Comparison of ENCODE assay signal across 7 mouse cellular contexts in genomic region chr16:78376745-78377570, GRCm38 (mm10). TPM values are rescaled to one million over a fixed set of nuclear protein-coding genes. Genes with fewer than 3 reads are reported as not detected.
A peak's percentile ranks its signal among the peaks of the same experiment; 100 is the strongest.
DNase-seq lines count a peak whose midpoint lies in the region; ATAC-seq and TF ChIP-seq lines count a peak whose summit lies in the region.

Gene Btg3, minus strand, starts transcription at chr16:78377192.

- H3K27ac ChIP-seq in embryonic facial prominence, embryonic 14.5 days (replicated peaks; ENCODE audit: low read depth, low read length), result peak within 1 kb of the TSS; percentile 80
- peak within 1 kb of the TSS; percentile 85 for H3K27ac ChIP-seq in heart, adult 2 months
- peak within 1 kb of the TSS; percentile 81 for H3K27ac ChIP-seq in limb, embryonic 13.5 days
- peak within 1 kb of the TSS; percentile 55 for H3K27ac ChIP-seq in midbrain, embryonic 16.5 days (ENCODE audit: low read length)

- intact Hi-C loops in heart, adult 2 months (cut with DNase I), result loop anchor here (5.0 kb wide), 2 partner anchors 50 to 200 kb away; partner anchors contain the start of gene D16Ertd472e

- no peaks in the 10 kb centered on the region for H3K9me3 ChIP-seq in embryonic facial prominence, embryonic 14.5 days (ENCODE audit: control insufficient read depth, low read length)
- H3K9me3 ChIP-seq in limb, embryonic 13.5 days, result no peaks in the 10 kb centered on the region
- H3K9me3 ChIP-seq in midbrain, embryonic 16.5 days (replicated peaks; ENCODE audit: control insufficient read depth, low read length, poor library complexity, severe bottlenecking), result no peaks in the 10 kb centered on the region

- no peak for TF ChIP-seq CTCF in heart, adult 2 months (IDR thresholded peaks at IDR 0.05)

- peaks cover 11% of the 10 kb centered on the region for H3K36me3 ChIP-seq in embryonic facial prominence, embryonic 14.5 days (ENCODE audit: control insufficient read depth, insufficient read depth, low read length)
- peaks cover 6% of the 10 kb centered on the region for H3K36me3 ChIP-seq in heart, adult 2 months (ENCODE audit: control insufficient read depth, insufficient read depth, low read length)
- H3K36me3 ChIP-seq in limb, embryonic 13.5 days, result peaks cover 10% of the 10 kb centered on the region
- H3K36me3 ChIP-seq in midbrain, embryonic 16.5 days (ENCODE audit: control insufficient read depth, insufficient read depth, low read length), result no peaks in the 10 kb centered on the region

- TF ChIP-seq POLR2A in heart, adult 2 months (IDR thresholded peaks at IDR 0.05; ENCODE audit: insufficient read depth, low read depth, low read length), result no peak

- H3K4me3 ChIP-seq in embryonic facial prominence, embryonic 14.5 days (ENCODE audit: low read depth, low read length), result peak within 1 kb of the TSS; percentile 90
- H3K4me3 ChIP-seq in heart, adult 2 months, result peak within 1 kb of the TSS; percentile 81
- H3K4me3 ChIP-seq in limb, embryonic 13.5 days, result peak within 1 kb of the TSS; percentile 92
- peak within 1 kb of the TSS; percentile 79 for H3K4me3 ChIP-seq in midbrain, embryonic 16.5 days (ENCODE audit: low read depth, low read length)

- H3K79me2 ChIP-seq in heart, adult 2 months (replicated peaks; ENCODE audit: control insufficient read depth, insufficient read depth, low read length), result no peaks in the 10 kb centered on the region

- ATAC-seq in embryonic facial prominence, embryonic 14.5 days (ENCODE audit: low read depth), result peak; percentile 97
- peak; percentile 97 for ATAC-seq in limb, embryonic 13.5 days (ENCODE audit: low FRiP score, low read depth)
- peak; percentile 96 for ATAC-seq in midbrain, embryonic 16.5 days

- DNase-seq in adrenal gland, postnatal 4 days (ENCODE audit: low spot score in 2 of 2), result peak; percentile 76
- DNase-seq in embryonic facial prominence, embryonic 14.5 days (ENCODE audit: low spot score), result peak; percentile 97
- peak; percentile 91 to 93 for DNase-seq in heart, adult 2 months
- DNase-seq in kidney, adult 8-10 months, result peak; percentile 79 to 81
- DNase-seq in spleen, postnatal 10 days (ENCODE audit: low spot score in 2 of 2), result peak; percentile 79 to 92

- peak within 1 kb of the TSS; percentile 98 for H3K9ac ChIP-seq in embryonic facial prominence, embryonic 14.5 days (ENCODE audit: low read depth, low read length)
- H3K9ac ChIP-seq in heart, adult 2 months (ENCODE audit: low read depth, low read length), result peak within 1 kb of the TSS; percentile 100
- H3K9ac ChIP-seq in limb, embryonic 13.5 days, result peak within 1 kb of the TSS; percentile 95
- peak within 1 kb of the TSS; percentile 79 for H3K9ac ChIP-seq in midbrain, embryonic 16.5 days (ENCODE audit: low read depth, low read length)

- WGBS in embryonic facial prominence, embryonic 14.5 days, result 5% methylated on average over 20 of the region's 57 CpGs
- WGBS in heart, adult 2 months, result 5% methylated on average over 47 of the region's 57 CpGs
- WGBS in limb, embryonic 13.5 days, result 5% methylated on average over 33 of the region's 57 CpGs
- 2% methylated on average over 39 of the region's 57 CpGs for WGBS in midbrain, embryonic 16.5 days

- H3K4me2 ChIP-seq in embryonic facial prominence, embryonic 14.5 days (ENCODE audit: low read depth, low read length), result peak within 1 kb of the TSS; percentile 59
- peak within 1 kb of the TSS; percentile 76 for H3K4me2 ChIP-seq in limb, embryonic 13.5 days (replicated peaks)
- H3K4me2 ChIP-seq in midbrain, embryonic 16.5 days (ENCODE audit: low read length), result peak within 1 kb of the TSS; percentile 73

- H3K27me3 ChIP-seq in embryonic facial prominence, embryonic 14.5 days (replicated peaks; ENCODE audit: control insufficient read depth, insufficient read depth, low read length), result no peaks in the 10 kb centered on the region
- H3K27me3 ChIP-seq in heart, adult 2 months (ENCODE audit: control insufficient read depth, insufficient read depth, low read length), result no peaks in the 10 kb centered on the region
- no peaks in the 10 kb centered on the region for H3K27me3 ChIP-seq in limb, embryonic 13.5 days
- no peaks in the 10 kb centered on the region for H3K27me3 ChIP-seq in midbrain, embryonic 16.5 days (ENCODE audit: control insufficient read depth, insufficient read depth, low read depth, low read length)

- peaks cover 14% of the 10 kb centered on the region for H3K4me1 ChIP-seq in embryonic facial prominence, embryonic 14.5 days (ENCODE audit: control insufficient read depth, insufficient read depth, low read length)
- H3K4me1 ChIP-seq in heart, adult 2 months (ENCODE audit: control insufficient read depth, insufficient read depth, low read length), result peaks cover 1% of the 10 kb centered on the region
- peaks cover 19% of the 10 kb centered on the region for H3K4me1 ChIP-seq in limb, embryonic 13.5 days
- H3K4me1 ChIP-seq in midbrain, embryonic 16.5 days (ENCODE audit: control insufficient read depth, insufficient read depth, low read length), result peaks cover 5% of the 10 kb centered on the region

- TF ChIP-seq EP300 in heart, adult 2 months (IDR thresholded peaks at IDR 0.05; ENCODE audit: insufficient read depth, low read depth, low read length), result no peak

RNA-seq across cellular contexts. Expression of gene Btg3, which starts in this region (rescaled TPM):
- 10 to 100 TPM; 30.8 to 34.3 TPM for total RNA-seq in adrenal gland, postnatal 4 days (2021)
- polyA plus RNA-seq in embryonic facial prominence, embryonic 14.5 days (2014; fragmentation: Nextera tagmentation; extraction: Ambion mirVana), result 54.7 and 70.6 TPM in 2 replicates
- 1 to 10 TPM; 6.8 to 7.1 TPM for total RNA-seq in heart, adult 2 months (2021)
- polyA plus RNA-seq in heart, adult 2 months (2012; rRNA removed), result 1.7 and 4.5 TPM in 2 replicates
- 42.9 and 45.7 TPM in 2 replicates for polyA plus RNA-seq in limb, embryonic 13.5 days (2015; fragmentation: Nextera tagmentation; extraction: Ambion mirVana)
- polyA plus RNA-seq in midbrain, embryonic 16.5 days (2015; fragmentation: Nextera tagmentation; extraction: Ambion mirVana), result 14.7 and 16.5 TPM in 2 replicates

Comparison
In these comparisons a context has a peak if more than half of its experiments do, and no peak if none do; other contexts are left out.
1. Peak in every context shown above with its lines: DNase-seq, ATAC-seq, H3K4me3 ChIP-seq and H3K27ac ChIP-seq.